Mouse (Mus musculus): Measurements from ENCODE around the gene Wdr62. TPM values are rescaled to one million over a fixed set of nuclear protein-coding genes. Genes with fewer than 3 reads are reported as not detected.

Gene Wdr62
- polyA plus RNA-seq, 1 experiment from 2014 or later, result 7.7 TPM

- Histone ChIP-seq H3K27ac (ENCODE audit: low read depth, low read length) (peak overlapping the region; percentile 89), H3K36me3 (ENCODE audit: control insufficient read depth, insufficient read depth, low read length) (peaks cover 19% of the 10 kb centered on the region), H3K4me1 (ENCODE audit: control insufficient read depth, insufficient read depth, low read length) (peaks cover 14% of the 10 kb centered on the region), H3K9me3 (replicated peaks; ENCODE audit: control insufficient read depth, low read length) (no peaks in the 10 kb centered on the region), H3K4me3 (ENCODE audit: low read depth, low read length) (peak overlapping the region; percentile 85), H3K9ac (ENCODE audit: low read depth, low read length) (peak overlapping the region; percentile 91), H3K27me3 (ENCODE audit: control insufficient read depth, insufficient read depth, low read length) (no peaks in the 10 kb centered on the region), H3K4me2 (peak overlapping the region; percentile 73)
- ATAC-seq (replicated peaks; ENCODE audit: insufficient number of reproducible peaks, low FRiP score, low TSS enrichment), result peak; percentile 62
- under 1% methylated on average over 26 of the region's 26 CpGs for WGBS (ENCODE audit: insufficient replicate concordance)
Measured at GRCm38 (mm10) chr7:30193581-30194100, 86.6 kb downstream of the Wdr62 start.

GRCm38 (mm10) chr7:30193013-30193412, 87.2 kb downstream of the Wdr62 start:
- Histone ChIP-seq H3K36me3 (ENCODE audit: control insufficient read depth, insufficient read depth, low read length) (peaks cover 25% of the 10 kb centered on the region), H3K4me2 (peak overlapping the region; percentile 73), H3K4me1 (ENCODE audit: control insufficient read depth, insufficient read depth, low read length) (peaks cover 13% of the 10 kb centered on the region), H3K9ac (ENCODE audit: low read depth, low read length) (peak overlapping the region; percentile 91), H3K4me3 (ENCODE audit: low read depth, low read length) (peak overlapping the region; percentile 85), H3K27me3 (ENCODE audit: control insufficient read depth, insufficient read depth, low read length) (no peaks in the 10 kb centered on the region), H3K27ac (ENCODE audit: low read depth, low read length) (no peak overlapping the region), H3K9me3 (replicated peaks; ENCODE audit: control insufficient read depth, low read length) (no peaks in the 10 kb centered on the region)
- no peak for ATAC-seq (replicated peaks; ENCODE audit: insufficient number of reproducible peaks, low FRiP score, low TSS enrichment)
- 25% methylated on average over 8 of the region's 9 CpGs for WGBS (ENCODE audit: insufficient replicate concordance)

- no peak for ATAC-seq (replicated peaks; ENCODE audit: insufficient number of reproducible peaks, low FRiP score, low TSS enrichment)
- peaks cover 11% of the 10 kb centered on the region for H3K4me1 ChIP-seq (ENCODE audit: control insufficient read depth, insufficient read depth, low read length)
- peaks cover 32% of the 10 kb centered on the region for H3K36me3 ChIP-seq (ENCODE audit: control insufficient read depth, insufficient read depth, low read length)
- no peak overlapping the region for H3K27ac ChIP-seq (ENCODE audit: low read depth, low read length)
- no peak overlapping the region for H3K9ac ChIP-seq (ENCODE audit: low read depth, low read length)
- H3K4me3 ChIP-seq (ENCODE audit: low read depth, low read length), result no peak overlapping the region
- 85% methylated on average over 12 of the region's 12 CpGs for WGBS (ENCODE audit: insufficient replicate concordance)
- no peak overlapping the region for H3K4me2 ChIP-seq
- H3K27me3 ChIP-seq (ENCODE audit: control insufficient read depth, insufficient read depth, low read length), result no peaks in the 10 kb centered on the region
- H3K9me3 ChIP-seq (replicated peaks; ENCODE audit: control insufficient read depth, low read length), result no peaks in the 10 kb centered on the region
Measured at GRCm38 (mm10) chr7:30192088-30192487, 88.1 kb downstream of the Wdr62 start.

Other genes starting within 250 kb of the Wdr62 start
- 3.1 and 3.8 TPM in 2 replicates for gene Zfp14, start 229.0 kb downstream of the Wdr62 start, polyA plus RNA-seq (2014; fragmentation: Nextera tagmentation; extraction: Ambion mirVana)
- gene Zfp82, start 207.5 kb downstream of the Wdr62 start, polyA plus RNA-seq (2014; fragmentation: Nextera tagmentation; extraction: Ambion mirVana), result 4.1 TPM in 2 replicates
- 0.26 and 0.96 TPM in 2 replicates for gene Gm26920, start 190.0 kb downstream of the Wdr62 start, polyA plus RNA-seq (2014; fragmentation: Nextera tagmentation; extraction: Ambion mirVana)
- gene Zfp566, start 189.9 kb downstream of the Wdr62 start, polyA plus RNA-seq (2014; fragmentation: Nextera tagmentation; extraction: Ambion mirVana), result 7.4 and 8.1 TPM in 2 replicates
- 87.2 and 96.0 TPM in 2 replicates for gene Zfp260, start 185.6 kb downstream of the Wdr62 start, polyA plus RNA-seq (2014; fragmentation: Nextera tagmentation; extraction: Ambion mirVana)
- 5.3 and 5.8 TPM in 2 replicates for gene Zfp382, start 158.5 kb downstream of the Wdr62 start, polyA plus RNA-seq (2014; fragmentation: Nextera tagmentation; extraction: Ambion mirVana)
- 6.6 and 10.4 TPM in 2 replicates for gene Zfp146, start 110.7 kb downstream of the Wdr62 start, polyA plus RNA-seq (2014; fragmentation: Nextera tagmentation; extraction: Ambion mirVana)
- 309 and 324 TPM in 2 replicates for gene Cox7a1, start 96.3 kb downstream of the Wdr62 start, polyA plus RNA-seq (2014; fragmentation: Nextera tagmentation; extraction: Ambion mirVana)
- gene Capns1, start 81.6 kb downstream of the Wdr62 start, polyA plus RNA-seq (2014; fragmentation: Nextera tagmentation; extraction: Ambion mirVana), result 64.6 and 71.7 TPM in 2 replicates
- gene Polr2i, start 48.5 kb downstream of the Wdr62 start, polyA plus RNA-seq (2014; fragmentation: Nextera tagmentation; extraction: Ambion mirVana), result 120 and 126 TPM in 2 replicates
- 184 and 185 TPM in 2 replicates for gene Tbcb, start 48.1 kb downstream of the Wdr62 start, polyA plus RNA-seq (2014; fragmentation: Nextera tagmentation; extraction: Ambion mirVana)
- gene Ovol3, start 44.7 kb downstream of the Wdr62 start, polyA plus RNA-seq (2014; fragmentation: Nextera tagmentation; extraction: Ambion mirVana), result not detected in 2 replicates
- gene Thap8, start 325 bp downstream of the Wdr62 start, polyA plus RNA-seq (2014; fragmentation: Nextera tagmentation; extraction: Ambion mirVana), result 0.20 and 0.38 TPM in 2 replicates
- gene Clip3, start 11.3 kb upstream of the Wdr62 start, polyA plus RNA-seq (2014; fragmentation: Nextera tagmentation; extraction: Ambion mirVana), result 18.6 and 22.1 TPM in 2 replicates
- 65.5 and 66.1 TPM in 2 replicates for gene Alkbh6, start 28.3 kb upstream of the Wdr62 start, polyA plus RNA-seq (2014; fragmentation: Nextera tagmentation; extraction: Ambion mirVana)
- gene Syne4, start 34.4 kb upstream of the Wdr62 start, polyA plus RNA-seq (2014; fragmentation: Nextera tagmentation; extraction: Ambion mirVana), result 18.1 and 20.0 TPM in 2 replicates
- not detected in 2 replicates for gene E130208F15Rik, start 41.3 kb upstream of the Wdr62 start, polyA plus RNA-seq (2014; fragmentation: Nextera tagmentation; extraction: Ambion mirVana)
- gene Sdhaf1, start 43.5 kb upstream of the Wdr62 start, polyA plus RNA-seq (2014; fragmentation: Nextera tagmentation; extraction: Ambion mirVana), result 14.6 and 16.6 TPM in 2 replicates
- gene Lrfn3, start 82.4 kb upstream of the Wdr62 start, polyA plus RNA-seq (2014; fragmentation: Nextera tagmentation; extraction: Ambion mirVana), result 1.4 and 1.5 TPM in 2 replicates
- gene Tyrobp, start 133.3 kb upstream of the Wdr62 start, polyA plus RNA-seq (2014; fragmentation: Nextera tagmentation; extraction: Ambion mirVana), result 8.9 and 9.2 TPM in 2 replicates
- 0.53 and 0.99 TPM in 2 replicates for gene Hcst, start 139.4 kb upstream of the Wdr62 start, polyA plus RNA-seq (2014; fragmentation: Nextera tagmentation; extraction: Ambion mirVana)
- 1.0 and 1.4 TPM in 2 replicates for gene Nfkbid, start 141.3 kb upstream of the Wdr62 start, polyA plus RNA-seq (2014; fragmentation: Nextera tagmentation; extraction: Ambion mirVana)
- gene Aplp1, start 165.1 kb upstream of the Wdr62 start, polyA plus RNA-seq (2014; fragmentation: Nextera tagmentation; extraction: Ambion mirVana), result 34.9 and 37.8 TPM in 2 replicates
- gene Kirrel2, start 177.3 kb upstream of the Wdr62 start, polyA plus RNA-seq (2014; fragmentation: Nextera tagmentation; extraction: Ambion mirVana), result 1.5 and 3.7 TPM in 2 replicates
- 0.10 and 0.37 TPM in 2 replicates for gene Nphs1, start 177.9 kb upstream of the Wdr62 start, polyA plus RNA-seq (2014; fragmentation: Nextera tagmentation; extraction: Ambion mirVana)
- 0.37 TPM in 1 of 2 replicates, not detected in the other for gene Prodh2, start 213.2 kb upstream of the Wdr62 start, polyA plus RNA-seq (2014; fragmentation: Nextera tagmentation; extraction: Ambion mirVana)

Data from heart, embryonic 11.5 days (tissue).